Mouse (Mus musculus): ENCODE data around the gene Mapk11. TPM values are rescaled to one million over a fixed set of nuclear protein-coding genes. Genes with fewer than 3 reads are reported as not detected.
A peak's percentile ranks its signal among the peaks of the same experiment; 100 is the strongest.

Gene Mapk11
- total and polyA plus RNA-seq, 3 experiments, result 0.04 TPM; not detected in 1

DNA sequence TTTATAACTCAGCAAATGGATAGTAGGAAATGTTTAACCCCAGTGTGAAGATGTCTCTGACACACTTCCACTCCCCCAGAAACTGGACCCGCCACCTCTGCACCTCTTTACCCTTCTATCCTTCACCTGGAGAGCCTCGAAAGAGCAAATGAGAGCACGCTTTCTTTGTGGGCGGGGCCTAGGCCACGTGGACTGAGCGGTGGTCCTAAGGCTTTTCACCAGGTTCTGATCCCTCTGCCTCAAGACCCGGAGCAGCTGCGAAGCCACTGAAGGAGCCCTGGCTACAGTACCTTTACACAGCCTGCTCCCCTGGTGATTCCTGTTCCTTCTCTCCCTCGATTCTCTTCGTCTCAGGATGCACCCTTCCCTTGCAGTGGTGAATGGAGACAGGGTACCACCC, 2.0 kb downstream of the Mapk11 start (continued):
- TF ChIP-seq ZC3H11A (IDR thresholded peaks at IDR 0.05; ENCODE audit: low read depth, low read length), result no peak
- no peak for TF ChIP-seq MXI1 (IDR thresholded peaks at IDR 0.05; ENCODE audit: low read depth, low read length)

DNA sequence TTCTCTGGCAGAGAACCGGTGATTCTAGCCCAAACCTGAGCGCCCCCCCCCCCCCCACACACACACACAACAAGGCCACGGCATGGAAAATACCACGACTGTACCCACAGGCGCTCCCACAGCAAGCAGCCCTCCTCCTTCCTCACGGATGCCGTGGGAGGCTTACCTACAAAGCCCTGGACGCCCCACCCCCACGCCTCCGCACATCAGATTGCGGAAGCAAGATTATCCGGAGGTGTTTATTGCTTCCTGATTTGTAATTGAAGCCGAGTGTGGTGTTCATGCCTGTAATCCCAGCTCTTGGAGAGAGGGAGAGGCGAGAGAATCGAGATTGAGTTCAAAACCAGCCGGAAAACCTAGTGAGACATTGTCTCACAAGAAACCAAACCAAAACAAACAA, 2.4 kb downstream of the Mapk11 start:
- Histone ChIP-seq H3K27me3 (ENCODE audit: control insufficient read depth in 1 of 2, insufficient read depth in 2 of 2, low read length in 2 of 2) (0 out of 4 replicates have a peak, but pooled peaks cover 0 to 1% of the 10 kb centered on the region in 2 experiments), H3K36me3 (ENCODE audit: control insufficient read depth in 1 of 2, insufficient read depth in 2 of 2, low read length in 2 of 2) (no peaks in the 10 kb centered on the region), H3K9ac (ENCODE audit: control insufficient read depth, low read depth, low read length, poor library complexity, severe bottlenecking) (no peak overlapping the region), H3K4me1 (ENCODE audit: control insufficient read depth in 1 of 2, insufficient read depth in 2 of 2, low read length in 2 of 2) (no peaks in the 10 kb centered on the region), H3K4me3 (ENCODE audit: control insufficient read depth in 1 of 2, insufficient read depth in 1 of 2, low read depth in 2 of 2, low read length in 2 of 2) (no peak overlapping the region), H3K27ac (ENCODE audit: control insufficient read depth, low read depth, low read length) (no peak overlapping the region), H3K79me2 (ENCODE audit: control insufficient read depth, insufficient read depth, low read length, poor library complexity) (no peaks in the 10 kb centered on the region), H3K9me3 (replicated peaks; ENCODE audit: insufficient read depth, low read length) (no peaks in the 10 kb centered on the region)
- peak; percentile 20 for DNase-seq (ENCODE audit: low read depth, low spot score)
- TF ChIP-seq NRF1 (IDR thresholded peaks at IDR 0.05; ENCODE audit: insufficient read depth, low read depth, low read length, poor library complexity, severe bottlenecking) (no peak), E2F4 (IDR thresholded peaks at IDR 0.05; ENCODE audit: borderline replicate concordance, low read depth, low read length) (no peak), ZC3H11A (IDR thresholded peaks at IDR 0.05; ENCODE audit: low read depth, low read length) (no peak), GATA1 (IDR thresholded peaks at IDR 0.05; ENCODE audit: low read depth, low read length) (no peak), GABPA (IDR thresholded peaks at IDR 0.05; ENCODE audit: low read depth, low read length) (no peak), RAD21 (IDR thresholded peaks at IDR 0.05; ENCODE audit: low read depth, low read length) (no peak), SIN3A (IDR thresholded peaks at IDR 0.05; ENCODE audit: low read length) (no peak), KAT2A (conservative IDR thresholded peaks at IDR 0.05; ENCODE audit: low read depth, low read length) (no peak), CHD1 (IDR thresholded peaks at IDR 0.05; ENCODE audit: low read depth, low read length) (no peak), HCFC1 (IDR thresholded peaks at IDR 0.05; ENCODE audit: low read depth, low read length) (no peak), ZNF384 (IDR thresholded peaks at IDR 0.05; ENCODE audit: low read depth, low read length) (no peak), BHLHE40 (IDR thresholded peaks at IDR 0.05; ENCODE audit: borderline replicate concordance, low read depth, low read length) (no peak), TBP (IDR thresholded peaks at IDR 0.05; ENCODE audit: low read depth, low read length) (no peak), POLR2A (IDR thresholded peaks at IDR 0.05; ENCODE audit: control insufficient read depth in 1 of 2, insufficient read depth in 1 of 2, low read depth in 1 of 2, low read length in 2 of 2, poor library complexity in 1 of 2) (no peak), MAFK (IDR thresholded peaks at IDR 0.05; ENCODE audit: borderline replicate concordance, low read depth, low read length) (no peak), RCOR1 (IDR thresholded peaks at IDR 0.05; ENCODE audit: low read depth, low read length) (no peak)

DNA sequence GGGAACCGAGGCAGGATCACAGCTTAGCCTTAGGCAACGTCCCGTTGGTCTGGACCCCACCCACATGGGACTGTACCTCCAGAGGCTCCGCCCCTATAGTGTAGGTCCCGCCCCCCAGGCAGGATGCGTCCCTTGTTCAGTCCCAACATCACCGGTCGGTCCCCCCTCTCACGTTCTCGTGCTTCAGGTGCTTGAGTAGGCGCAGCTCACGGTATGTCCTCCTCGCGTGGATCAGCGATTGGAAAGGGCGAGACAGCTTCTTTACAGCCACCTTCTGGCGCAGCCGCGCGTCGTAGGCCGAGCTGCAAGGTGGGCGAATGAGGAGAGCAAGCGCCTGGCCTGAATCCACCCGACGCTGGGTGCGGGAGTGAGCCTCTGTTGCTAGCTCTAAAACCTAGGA, 2.9 kb downstream of the Mapk11 start:
- Histone ChIP-seq H3K36me3 (ENCODE audit: control insufficient read depth in 1 of 2, insufficient read depth in 2 of 2, low read length in 2 of 2) (no peaks in the 10 kb centered on the region), H3K9me3 (replicated peaks; ENCODE audit: insufficient read depth, low read length) (no peaks in the 10 kb centered on the region), H3K4me1 (ENCODE audit: control insufficient read depth in 1 of 2, insufficient read depth in 2 of 2, low read length in 2 of 2) (no peaks in the 10 kb centered on the region), H3K4me3 (ENCODE audit: control insufficient read depth in 1 of 2, insufficient read depth in 1 of 2, low read depth in 2 of 2, low read length in 2 of 2) (no peak overlapping the region), H3K9ac (ENCODE audit: control insufficient read depth, low read depth, low read length, poor library complexity, severe bottlenecking) (no peak overlapping the region), H3K27me3 (ENCODE audit: control insufficient read depth in 1 of 2, insufficient read depth in 2 of 2, low read length in 2 of 2) (0 out of 4 replicates have a peak, but pooled peaks cover 0 to 1% of the 10 kb centered on the region in 2 experiments), H3K79me2 (ENCODE audit: control insufficient read depth, insufficient read depth, low read length, poor library complexity) (no peaks in the 10 kb centered on the region), H3K27ac (ENCODE audit: control insufficient read depth, low read depth, low read length) (no peak overlapping the region)
- TF ChIP-seq KAT2A (conservative IDR thresholded peaks at IDR 0.05; ENCODE audit: low read depth, low read length) (no peak), UBTF (IDR thresholded peaks at IDR 0.05; ENCODE audit: borderline replicate concordance, insufficient read depth, low read depth, low read length) (no peak), MYC (IDR thresholded peaks at IDR 0.05; ENCODE audit: low read depth, low read length) (no peak), ELF1 (IDR thresholded peaks at IDR 0.05; ENCODE audit: low read depth, low read length) (no peak), SMC3 (IDR thresholded peaks at IDR 0.05; ENCODE audit: low read depth, low read length) (no peak), MAZ (IDR thresholded peaks at IDR 0.05; ENCODE audit: low read depth, low read length) (no peak), POLR2AphosphoS5 (IDR thresholded peaks at IDR 0.05; ENCODE audit: borderline replicate concordance, low read depth, low read length) (no peak)
- no peak for DNase-seq (ENCODE audit: low read depth, low spot score)

Measured in MEL (cell line).